Mouse (Mus musculus) kidney, adult 18-20 months (tissue): ENCODE measurements around the gene Aida.
"Not testable (repeated sequence)": the region's sequence is repeated elsewhere in the genome, so short reads cannot be mapped to it uniquely, and the experiment has no call there.

ENCODE experiments used
- DNase-seq: peaks from one replicate; pipeline ENCODE4 v3.0.0; 2021

Aida gene

DNA sequence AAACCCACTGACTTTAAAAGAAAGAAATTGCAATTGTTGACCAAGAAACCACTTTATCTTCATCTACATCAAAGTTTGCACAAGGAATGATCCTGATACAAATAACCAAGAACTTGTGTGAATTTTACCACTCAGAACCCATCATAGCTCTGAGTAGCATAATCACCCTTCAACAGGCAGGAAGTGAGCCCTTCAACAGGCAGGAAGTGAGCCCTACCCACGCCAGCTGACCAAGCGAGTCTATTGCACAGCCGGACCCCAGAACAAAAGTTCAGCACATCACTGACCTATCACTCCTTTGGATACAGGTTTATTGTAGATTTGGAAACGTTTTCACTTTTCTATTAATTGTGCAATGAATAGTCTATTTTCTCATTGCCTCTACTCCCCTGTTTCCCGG lies 26.1 kb downstream of the Aida start:
- not testable (repeated sequence) for DNase-seq

- no peak for DNase-seq
Observed at GRCm38 (mm10) chr1:183323923-183324322, 27.5 kb downstream of the Aida start.

- no peak for DNase-seq
Observed at GRCm38 (mm10) chr1:183324433-183324832, 28.0 kb downstream of the Aida start.

DNA sequence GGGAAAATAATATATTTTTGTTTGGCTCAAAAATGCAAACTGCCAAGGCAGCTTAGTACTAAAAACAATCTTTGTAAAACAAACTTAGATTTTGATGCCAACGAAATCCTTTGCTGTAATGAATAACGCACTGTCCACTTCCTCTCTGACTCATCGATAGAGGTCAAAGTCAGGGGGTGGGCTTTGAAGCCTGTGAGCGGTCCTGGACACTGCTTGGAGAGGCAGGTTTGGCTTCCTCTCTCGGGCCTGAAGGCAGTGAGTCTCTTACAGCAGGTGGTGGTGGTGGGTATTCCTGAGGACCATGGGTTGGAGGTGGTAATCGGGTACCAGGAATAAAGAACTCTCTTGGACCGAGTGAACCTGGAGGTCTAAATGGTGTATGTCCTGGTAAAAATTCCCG lies 30.8 kb downstream of the Aida start:
- no peak for DNase-seq

- not testable (repeated sequence) for DNase-seq
Observed at GRCm38 (mm10) chr1:183342902-183343301, 46.5 kb downstream of the Aida start.

- peak; percentile 90 for DNase-seq
Observed at GRCm38 (mm10) chr1:183344886-183345816, 48.8 kb downstream of the Aida start.

- DNase-seq: no peak
Observed at GRCm38 (mm10) chr1:183345817-183346195, 49.4 kb downstream of the Aida start.

- DNase-seq: peak; percentile 24
Observed at GRCm38 (mm10) chr1:183349840-183350239, 53.5 kb downstream of the Aida start.

DNA sequence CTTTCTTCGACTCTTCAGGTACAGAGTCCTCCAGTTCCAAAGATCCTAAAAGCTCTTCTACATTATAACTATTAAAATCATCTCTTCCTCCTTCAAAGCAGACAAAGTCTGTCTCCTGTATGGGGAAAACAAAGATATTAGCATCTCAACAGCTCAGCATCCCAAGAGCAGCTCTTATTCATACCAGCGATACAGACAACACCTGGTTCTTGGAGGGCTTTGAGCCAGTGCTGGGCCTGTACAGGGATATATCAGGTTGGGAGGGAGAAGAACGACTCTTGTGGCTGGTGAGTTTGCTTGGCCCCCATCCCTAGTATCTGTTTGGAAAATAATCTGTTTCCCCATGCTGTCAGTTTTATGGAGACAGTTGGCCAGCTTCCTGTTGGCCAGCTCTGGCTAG lies 62.5 kb downstream of the Aida start:
- no peak for DNase-seq

- no peak for DNase-seq
Observed at GRCm38 (mm10) chr1:183362301-183362700, 65.9 kb downstream of the Aida start.

GRCm38 (mm10) chr1:183362729-183363576 lies 66.6 kb downstream of the Aida start:
- DNase-seq: no peak

DNA sequence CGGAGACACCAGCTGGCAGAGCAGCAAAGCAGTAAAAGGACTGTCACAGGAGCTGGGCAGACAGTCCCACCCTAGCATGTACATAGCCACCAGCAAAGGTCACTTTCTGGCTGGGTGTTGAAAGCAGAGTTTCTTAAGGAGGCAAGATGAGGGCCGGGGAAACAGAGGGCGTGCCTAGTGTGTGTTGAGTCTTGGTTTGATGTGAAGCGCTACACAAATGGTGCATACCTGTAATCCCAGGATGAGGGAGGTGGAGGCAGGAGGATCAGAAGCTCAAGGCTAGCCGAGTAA lies 67.1 kb downstream of the Aida start:
- DNase-seq: no peak

GRCm38 (mm10) chr1:183366361-183366760 lies 70.0 kb downstream of the Aida start:
- DNase-seq: no peak

GRCm38 (mm10) chr1:183368601-183369400 lies 72.4 kb downstream of the Aida start:
- no peak for DNase-seq

DNA sequence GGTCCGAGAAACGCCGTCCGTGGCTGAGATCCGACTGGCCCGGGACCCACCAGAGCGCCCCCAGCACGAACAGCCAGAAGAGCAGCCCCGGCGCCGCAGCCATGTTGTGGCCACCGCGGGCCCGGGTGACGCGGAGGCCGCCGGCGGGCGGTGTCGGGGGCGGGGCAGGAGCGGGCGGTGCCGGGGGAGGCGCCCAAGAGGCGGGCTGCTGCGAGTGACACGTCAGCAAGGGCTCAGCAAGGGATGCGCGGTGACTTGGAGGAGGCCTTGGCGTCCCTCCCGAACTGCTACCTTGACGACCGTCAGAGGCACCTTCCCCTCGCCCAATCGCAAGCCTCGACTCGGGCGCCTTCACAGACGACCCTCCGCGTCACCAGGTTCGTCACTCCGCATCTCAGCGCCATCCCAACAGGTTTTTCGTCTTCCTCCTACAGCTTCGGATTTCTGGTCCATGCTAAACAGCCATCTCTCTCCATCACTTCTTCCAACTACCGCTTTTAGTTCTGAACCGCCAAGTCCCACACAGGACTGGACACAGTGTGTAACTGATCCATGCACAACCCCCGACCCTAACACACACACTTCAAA lies 73.1 kb downstream of the Aida start, which contains the start of gene Mia3:
Gene Mia3, minus strand, starts transcription at position 127 of the 588 bp plus-strand sequence.
- peak; percentile 93 for DNase-seq

DNA sequence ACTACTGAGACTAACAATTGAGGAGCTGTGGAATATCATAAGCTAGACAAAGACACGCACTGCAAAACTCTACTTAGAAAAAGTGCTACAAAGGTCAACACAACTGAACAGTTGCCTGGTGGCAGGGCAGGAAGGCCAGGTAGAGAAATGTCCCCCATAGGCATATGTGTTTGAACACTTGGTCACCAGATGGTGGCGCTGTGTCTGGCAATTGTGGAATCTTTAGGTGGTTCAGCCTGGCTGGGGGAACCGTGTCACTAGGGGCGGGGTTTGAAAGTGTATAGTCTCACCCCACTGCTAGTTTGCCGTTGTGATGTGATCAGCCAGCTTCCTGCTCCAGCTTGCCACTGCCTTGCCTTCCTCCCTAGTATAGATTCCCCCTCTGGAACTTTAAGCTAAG lies 78.3 kb downstream of the Aida start:
- DNase-seq: no peak
